Mouse (Mus musculus) neutrophil, adult 59 days (primary cell): Measurements from ENCODE around the gene Gm21992. TPM values are rescaled to one million over a fixed set of nuclear protein-coding genes. Genes with fewer than 3 reads are reported as not detected.

Experiments
- total RNA-seq, 2 experiments: library from RNA; stranded (reverse); gene quantifications; 1 replicate in 1 of 2; 2 replicates in 1 of 2; pipeline ENCODE4 v1.2.4; 2023

The Gm21992 gene
- 10 to 100 TPM; 12.2 to 18.1 TPM for total RNA-seq

DNA sequence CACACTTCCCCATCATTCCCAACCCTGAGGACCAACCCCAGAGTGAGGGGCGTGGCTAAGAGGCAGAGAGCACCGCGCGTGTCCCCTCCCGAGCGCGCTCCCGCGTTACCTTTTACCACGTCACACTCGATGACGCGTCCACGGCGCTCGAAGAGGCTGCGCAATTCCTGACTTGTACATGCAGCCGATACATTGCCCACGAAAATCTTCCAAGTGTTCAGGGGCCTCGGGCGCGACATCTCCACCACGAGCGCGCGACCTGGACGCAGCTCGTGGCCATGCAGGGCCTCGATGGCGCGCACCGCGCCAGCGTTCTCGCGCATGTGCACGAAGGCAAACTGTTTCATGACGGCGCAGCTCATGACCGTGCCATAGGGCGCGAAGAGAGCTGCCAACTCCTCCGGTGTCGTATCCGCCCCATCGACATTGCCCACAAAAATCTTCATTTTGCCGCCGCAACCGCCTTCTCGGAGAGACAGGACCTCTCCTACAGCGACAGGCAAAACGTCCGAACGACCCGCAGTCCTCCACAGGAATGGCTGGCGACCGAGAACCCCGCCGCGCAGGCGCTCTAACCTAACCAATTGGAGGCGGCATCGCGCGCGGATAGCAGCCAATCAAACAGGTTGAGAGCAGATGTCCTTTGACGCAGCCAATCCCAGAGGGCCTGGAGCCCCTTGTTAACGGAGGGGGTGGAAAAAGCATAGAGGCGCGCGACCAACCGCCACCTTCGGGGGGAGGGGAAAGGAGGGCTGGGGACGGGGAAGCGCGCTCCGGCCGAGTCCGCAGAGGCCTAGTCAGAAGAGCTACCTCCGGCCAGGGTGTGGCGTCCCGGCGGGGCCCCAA lies at the start of gene Gm21992, which contains the start of gene Rbm14:
TSS of gene Gm21992 (minus strand) at position 550 of the 846 bp plus-strand sequence.
TSS of gene Rbm14 (minus strand) at position 572 of the 846 bp plus-strand sequence.

DNA sequence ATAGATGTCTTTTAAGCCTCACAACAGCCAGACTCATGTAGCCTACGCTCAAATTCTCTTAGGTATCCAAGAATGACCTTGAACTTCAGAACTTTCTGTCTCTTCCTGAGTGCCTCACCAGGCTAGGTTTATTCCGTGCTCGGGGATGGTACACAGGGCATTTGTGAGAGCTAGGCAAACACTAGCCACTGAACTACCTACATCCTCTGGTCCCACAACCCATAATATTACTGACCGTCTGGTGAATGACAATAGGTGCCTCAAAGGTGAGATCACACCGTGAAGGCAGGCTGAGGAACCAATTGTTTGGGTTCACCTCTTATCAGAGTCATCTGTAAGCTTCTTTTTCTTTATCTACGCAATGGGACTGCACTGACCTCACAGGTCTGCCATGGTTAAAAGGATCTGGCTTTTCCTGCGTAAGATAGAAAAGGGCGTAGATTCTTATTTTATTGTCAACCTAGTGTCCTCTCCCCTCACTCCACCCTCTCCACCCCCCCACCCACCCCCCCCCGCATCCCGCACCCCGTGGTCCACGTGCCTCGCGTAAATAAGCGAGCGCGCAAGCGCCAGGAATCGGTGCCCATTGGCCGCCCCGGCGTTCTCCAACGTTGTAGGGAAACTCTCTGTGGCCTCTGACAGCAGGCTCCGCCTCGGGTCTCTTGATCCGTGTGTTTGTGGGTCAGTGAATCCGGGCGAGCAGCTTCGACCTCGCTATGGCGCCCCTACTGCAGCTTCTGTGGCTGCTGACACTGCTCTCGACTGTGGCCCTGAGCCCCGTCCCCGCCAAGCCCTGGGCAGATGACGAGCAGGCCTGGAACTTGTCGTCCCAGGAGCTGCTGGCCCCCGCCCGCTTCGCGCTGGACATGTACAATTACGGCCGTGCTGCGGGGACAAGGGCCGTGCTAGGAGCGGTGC lies 43.4 kb upstream of the Gm21992 start, which contains the start of gene Ctsf:
TSS of gene Ctsf (plus strand) at position 579 of the 918 bp plus-strand sequence.

DNA sequence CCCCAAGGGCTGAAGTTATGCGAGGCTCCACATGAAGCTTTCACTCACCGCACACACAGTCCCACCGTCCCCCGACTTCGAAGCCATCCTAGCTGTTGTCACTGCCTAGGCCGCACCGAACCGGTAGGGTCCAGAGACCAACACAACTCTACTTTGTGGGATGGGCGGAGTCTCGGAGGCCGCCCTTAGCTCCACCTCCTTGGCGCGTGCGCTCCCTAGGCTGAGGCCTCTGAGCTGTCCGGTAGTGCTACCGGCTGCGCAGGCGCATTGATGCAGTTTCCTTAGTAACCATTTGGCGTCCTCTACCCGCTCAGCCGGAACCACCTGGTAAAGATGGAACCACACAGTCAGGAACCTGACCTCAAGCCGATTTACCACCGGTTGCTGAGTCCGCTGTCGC lies 27.7 kb upstream of the Gm21992 start, which contains the start of the genes Ccs and Ccdc87:
TSS of gene Ccs (minus strand) at position 184 of the 400 bp plus-strand sequence.
TSS of gene Ccdc87 (plus strand) at position 218 of the 400 bp plus-strand sequence.

DNA sequence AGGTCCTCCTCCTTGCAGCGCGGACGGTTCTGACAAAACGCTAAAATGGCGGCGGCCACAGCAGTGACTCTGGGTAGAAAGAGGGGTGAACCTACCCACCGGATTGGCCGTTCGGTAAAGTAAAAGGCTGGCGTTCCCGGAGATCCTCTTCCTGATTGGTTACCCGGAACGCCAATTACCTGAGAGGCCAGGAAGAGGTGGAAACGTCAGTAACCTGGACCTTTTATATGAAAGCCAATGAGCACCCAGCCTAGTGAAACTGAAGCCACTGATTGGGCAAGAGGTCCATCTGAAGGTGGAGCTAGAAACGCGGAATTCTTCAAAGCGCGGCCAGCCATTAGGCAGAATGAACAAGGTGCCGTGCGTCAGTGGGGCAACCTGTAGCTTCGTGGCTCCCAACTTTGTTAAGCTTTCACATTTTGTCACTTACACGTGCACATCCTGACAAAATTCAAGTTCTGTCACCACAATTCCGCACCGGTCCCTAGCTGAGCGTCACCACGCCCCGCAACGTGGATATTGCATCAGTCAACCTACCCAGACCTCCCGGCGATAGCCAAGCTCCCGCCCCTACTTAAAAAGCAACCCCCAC lies 17.5 kb downstream of the Gm21992 start, which contains the start of gene Rbm4:
TSS of gene Rbm4 (minus strand) at position 71 of the 592 bp plus-strand sequence.

DNA sequence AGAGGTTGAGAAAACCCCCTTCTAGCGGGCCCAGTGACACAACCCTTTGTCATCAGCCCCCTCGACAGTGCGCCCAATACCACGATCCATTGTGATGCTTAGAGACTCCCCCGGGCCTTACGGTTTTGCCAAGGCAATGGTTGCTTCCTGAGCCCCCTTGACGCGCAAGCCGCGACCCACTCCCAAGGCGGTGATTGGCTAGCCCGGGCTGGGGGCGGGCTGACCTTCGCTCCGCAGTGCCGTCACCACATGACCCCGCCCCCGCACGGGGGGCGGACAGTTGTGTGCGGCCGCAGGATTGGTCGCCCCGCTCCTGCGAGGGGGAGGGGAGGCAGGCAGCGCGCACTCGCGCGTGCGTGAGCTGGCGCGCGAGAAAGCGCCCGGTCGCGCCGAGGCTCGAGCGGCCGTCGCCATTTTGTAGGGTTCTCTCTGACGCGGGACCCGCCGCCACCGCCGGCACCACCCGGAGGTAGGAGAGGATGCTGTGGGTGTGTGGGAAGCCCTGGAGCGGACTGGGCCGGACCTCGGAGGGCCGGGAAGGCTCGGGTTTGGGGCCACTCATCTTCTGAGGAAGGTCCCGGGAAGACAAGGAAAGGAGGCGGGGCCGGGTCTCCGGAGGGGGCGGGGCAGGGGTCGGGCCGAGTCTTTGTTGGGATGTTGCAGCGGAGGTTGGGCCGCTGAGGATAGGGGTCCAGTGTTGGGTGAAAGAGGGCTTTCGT lies 55.1 kb downstream of the Gm21992 start, which contains the start of gene Rbm4b:
TSS of gene Rbm4b (plus strand) at position 305 of the 719 bp plus-strand sequence.

DNA sequence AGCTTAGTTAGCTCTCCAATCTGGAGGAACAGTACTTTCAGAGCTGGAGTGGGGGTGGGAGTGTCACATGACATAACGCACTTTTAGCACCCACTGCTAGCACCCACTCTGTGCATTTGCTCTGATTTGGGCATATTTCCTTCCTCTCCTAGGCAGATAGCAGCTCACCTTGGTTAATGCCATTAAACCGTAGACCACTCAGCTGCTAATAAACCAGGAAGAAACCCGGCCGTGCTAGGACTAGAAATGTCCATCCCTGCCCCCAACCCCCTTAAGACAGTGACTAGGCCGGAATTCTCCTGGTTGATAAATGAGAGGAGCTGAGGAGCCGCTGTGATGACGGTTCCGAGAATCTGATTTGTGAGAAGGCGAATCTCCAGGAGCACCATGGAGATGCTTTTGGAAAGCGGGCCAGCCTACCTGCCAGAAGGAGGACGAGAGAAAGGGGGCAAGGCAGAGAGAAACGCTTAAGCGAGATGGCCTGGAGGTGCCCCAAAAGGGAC lies 100.3 kb downstream of the Gm21992 start, which contains the start of gene Sptbn2:
TSS of gene Sptbn2 (plus strand) at position 70 of the 503 bp plus-strand sequence.

DNA sequence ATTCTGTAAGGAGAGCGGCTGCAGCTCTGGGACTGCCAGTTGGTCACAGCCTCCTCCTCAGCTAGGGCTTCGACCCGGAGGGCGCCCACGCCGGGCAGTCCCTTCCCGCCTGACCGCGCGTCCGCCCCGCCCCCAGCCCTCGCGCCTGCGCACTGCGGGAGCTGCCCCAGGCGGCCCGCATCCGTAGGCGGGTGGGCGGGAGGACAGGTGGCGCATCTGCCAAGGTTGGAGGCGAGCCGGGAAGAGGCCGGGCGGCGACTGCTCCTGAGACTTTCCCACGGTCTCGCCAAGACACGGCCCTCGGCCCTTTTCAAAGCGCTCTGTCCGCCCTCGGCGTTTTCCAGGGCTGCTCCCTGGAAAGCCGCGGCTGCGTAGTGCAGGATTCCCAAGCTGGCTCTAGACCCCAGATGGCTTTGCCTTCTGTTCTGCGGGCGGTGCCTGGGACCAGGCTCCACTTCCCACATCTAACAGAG lies 113.2 kb downstream of the Gm21992 start, which contains the start of gene Gm960:
TSS of gene Gm960 (minus strand) at position 464 of the 473 bp plus-strand sequence.

Other genes with a start within 250 kb of the Gm21992 start
- gene Lrfn4, start 195.9 kb downstream of the Gm21992 start, total RNA-seq, result under 1 TPM; 0.49 to 0.88 TPM
- gene Rce1, start 186.0 kb downstream of the Gm21992 start, total RNA-seq, result 10 to 100 TPM; 12.7 to 12.8 TPM
- gene Gm960, start 112.9 kb downstream of the Gm21992 start, total RNA-seq, result not detected
- gene Sptbn2, start 100.4 kb downstream of the Gm21992 start, total RNA-seq, result not detected
- 1 to 10 TPM; 6.2 to 8.2 TPM for gene Rbm4b, start 55.1 kb downstream of the Gm21992 start, total RNA-seq
- gene Rbm4, start 17.7 kb downstream of the Gm21992 start, total RNA-seq, result 10 to 100 TPM; 36.7 to 43.1 TPM
- gene Rbm14, start within 50 bp of the Gm21992 start, total RNA-seq, result 10 to 100 TPM; 47.6 to 49.2 TPM
- gene Ccs, start 27.7 kb upstream of the Gm21992 start, total RNA-seq, result 10 to 100 TPM; 12.8 to 19.1 TPM
- gene Ccdc87, start 27.8 kb upstream of the Gm21992 start, total RNA-seq, result not detected
- 1 to 10 TPM; 2.0 to 4.6 TPM for gene Ctsf, start 43.5 kb upstream of the Gm21992 start, total RNA-seq
- under 1 TPM; 0.16 to 0.29 TPM for gene Actn3, start 66.3 kb upstream of the Gm21992 start, total RNA-seq
- 1 to 10 TPM; 6.1 to 6.4 TPM for gene Zdhhc24, start 67.1 kb upstream of the Gm21992 start, total RNA-seq
- under 1 TPM; 0.29 to 0.51 TPM for gene Bbs1, start 95.0 kb upstream of the Gm21992 start, total RNA-seq
- gene Dpp3, start 116.7 kb upstream of the Gm21992 start, total RNA-seq, result 10 to 100 TPM; 49.1 to 52.7 TPM
- not detected for gene Peli3, start 131.5 kb upstream of the Gm21992 start, total RNA-seq
- gene Mrpl11, start 150.5 kb upstream of the Gm21992 start, total RNA-seq, result 10 to 100 TPM; 10.0 to 13.0 TPM
- not detected for gene Npas4, start 178.7 kb upstream of the Gm21992 start, total RNA-seq
- 1 to 10 TPM in 1 of 2 experiments, under 1 TPM in 1; 0.62 to 1.6 TPM for gene Slc29a2, start 212.2 kb upstream of the Gm21992 start, total RNA-seq
- 1 to 10 TPM; 4.2 to 5.6 TPM for gene B4gat1, start 227.2 kb upstream of the Gm21992 start, total RNA-seq
- not detected for gene AC124502.3, start 227.3 kb upstream of the Gm21992 start, total RNA-seq
- gene Brms1, start 229.7 kb upstream of the Gm21992 start, total RNA-seq, result 10 to 100 TPM; 37.0 to 38.6 TPM
- gene Rin1, start 238.9 kb upstream of the Gm21992 start, total RNA-seq, result 1 to 10 TPM in 1 of 2 experiments, under 1 TPM in 1; 1.00 to 1.7 TPM